Mouse (Mus musculus): Measurements from ENCODE around the gene Fastk. TPM values are rescaled to one million over a fixed set of nuclear protein-coding genes. Genes with fewer than 3 reads are reported as not detected.
"Not testable (repeated sequence)": the region's sequence is repeated elsewhere in the genome, so short reads cannot be mapped to it uniquely, and the experiment has no call there.

Fastk gene
- polyA plus RNA-seq, 1 experiment from 2014 or later, result 107 TPM

DNA sequence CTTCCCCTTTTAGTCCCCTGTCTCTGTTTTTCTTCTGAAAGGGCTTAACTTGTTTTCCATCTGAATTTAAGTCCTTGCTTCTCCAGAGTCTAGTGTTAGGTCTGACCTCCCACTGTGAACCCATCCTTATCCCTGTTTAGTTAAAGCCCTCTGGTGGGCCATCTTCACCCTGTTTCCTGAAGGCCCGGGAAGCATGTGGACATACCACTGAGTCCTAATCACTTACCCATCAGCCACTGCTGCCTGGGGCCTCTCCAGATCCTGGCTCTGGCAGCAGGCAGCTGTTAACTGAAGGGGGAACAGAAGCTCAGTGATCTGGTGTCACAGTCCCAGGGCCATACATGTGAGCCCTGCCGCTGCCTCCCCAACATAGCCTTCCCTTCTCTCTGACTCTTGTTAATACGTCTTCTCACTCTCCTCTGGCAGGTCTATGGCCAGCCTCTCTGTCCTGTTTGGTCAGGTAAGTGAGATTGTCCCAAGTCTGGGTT, 39.7 kb downstream of the Fastk start:
- Histone ChIP-seq H3K4me3 (ENCODE audit: low read depth, low read length) (no peak overlapping the region), H3K27me3 (replicated peaks; ENCODE audit: control insufficient read depth, insufficient read depth, low read length) (no peaks in the 10 kb centered on the region), H3K4me2 (ENCODE audit: low read length) (no peak overlapping the region), H3K9me3 (ENCODE audit: control insufficient read depth, low read length) (no peaks in the 10 kb centered on the region), H3K36me3 (ENCODE audit: control insufficient read depth, insufficient read depth, low read length) (peaks cover 48% of the 10 kb centered on the region), H3K27ac (ENCODE audit: low read depth) (no peak overlapping the region), H3K9ac (ENCODE audit: low read length) (no peak overlapping the region), H3K4me1 (replicated peaks; ENCODE audit: control insufficient read depth, insufficient read depth, low read length) (no peaks in the 10 kb centered on the region)
- DNase-seq (ENCODE audit: low spot score), result no peak
- no peak for ATAC-seq (replicated peaks; ENCODE audit: low FRiP score, low TSS enrichment, low read depth)
- WGBS, result 59% methylated on average over 3 of the region's 3 CpGs

DNA sequence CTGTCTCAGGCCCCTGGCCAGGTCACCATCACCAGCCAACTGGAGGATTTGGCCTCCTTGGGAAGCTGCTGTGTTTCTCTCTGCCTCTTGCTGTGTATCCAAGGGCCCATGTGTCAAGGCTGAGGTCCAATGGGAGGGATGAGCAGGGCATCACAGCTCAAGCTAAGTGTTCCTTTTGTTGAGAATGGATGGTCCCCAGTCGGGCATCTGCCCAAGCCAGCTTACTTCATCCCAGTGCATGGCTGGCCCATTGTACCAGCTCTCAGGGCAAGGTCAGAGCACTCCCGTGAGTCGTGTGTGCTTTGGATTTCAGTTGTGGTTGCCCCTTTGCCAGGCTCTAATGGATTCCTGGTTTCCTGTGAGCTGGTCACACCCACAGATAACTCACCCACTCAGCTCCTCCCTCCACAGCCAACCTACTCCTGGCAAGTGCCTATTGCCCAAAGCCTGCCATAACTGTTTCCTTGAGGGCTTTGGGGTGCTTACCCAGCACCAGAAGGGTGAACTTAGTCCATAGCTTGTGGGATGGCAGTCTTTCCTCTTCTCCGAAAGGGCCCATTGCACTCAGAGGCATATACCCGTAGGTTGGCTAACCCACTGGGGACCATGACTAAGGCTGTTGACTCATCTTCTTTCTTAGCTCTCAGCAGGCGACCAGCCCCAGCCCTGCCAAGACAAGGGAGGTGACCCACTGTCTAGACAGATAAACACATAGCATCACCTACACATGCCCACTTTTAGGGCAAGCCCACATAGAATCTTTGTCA, 40.3 kb downstream of the Fastk start:
- no peak for ATAC-seq (replicated peaks; ENCODE audit: low FRiP score, low TSS enrichment, low read depth)
- Histone ChIP-seq H3K4me2 (ENCODE audit: low read length) (no peak overlapping the region), H3K9me3 (ENCODE audit: control insufficient read depth, low read length) (no peaks in the 10 kb centered on the region), H3K4me1 (replicated peaks; ENCODE audit: control insufficient read depth, insufficient read depth, low read length) (no peaks in the 10 kb centered on the region), H3K9ac (ENCODE audit: low read length) (no peak overlapping the region), H3K27me3 (replicated peaks; ENCODE audit: control insufficient read depth, insufficient read depth, low read length) (no peaks in the 10 kb centered on the region), H3K27ac (ENCODE audit: low read depth) (no peak overlapping the region), H3K4me3 (ENCODE audit: low read depth, low read length) (no peak overlapping the region), H3K36me3 (ENCODE audit: control insufficient read depth, insufficient read depth, low read length) (peaks cover 49% of the 10 kb centered on the region)
- no peak for DNase-seq (ENCODE audit: low spot score)
- WGBS, result 82% methylated on average over 6 of the region's 6 CpGs

DNA sequence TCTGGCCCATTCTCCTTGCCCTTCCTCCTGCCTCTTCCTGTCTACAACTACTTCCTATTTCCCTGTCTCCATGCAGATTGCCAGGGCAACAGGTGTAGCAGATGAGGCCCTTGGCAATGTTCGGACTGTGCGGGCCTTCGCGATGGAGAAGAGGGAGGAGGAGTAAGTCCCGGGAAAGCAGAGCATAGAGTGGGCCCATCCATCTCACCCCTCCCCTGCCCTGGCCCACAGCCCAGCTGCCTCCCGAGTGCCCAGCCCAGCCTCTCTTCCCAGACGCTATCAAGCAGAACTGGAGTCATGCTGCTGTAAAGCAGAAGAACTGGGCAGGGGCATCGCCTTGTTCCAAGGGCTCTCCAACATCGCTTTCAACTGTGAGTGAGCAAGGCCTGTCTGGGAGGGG, 43.1 kb downstream of the Fastk start:
- no peak; the same call in 1 of the 2 replicates for ATAC-seq (replicated peaks; ENCODE audit: low FRiP score, low TSS enrichment, low read depth)

DNA sequence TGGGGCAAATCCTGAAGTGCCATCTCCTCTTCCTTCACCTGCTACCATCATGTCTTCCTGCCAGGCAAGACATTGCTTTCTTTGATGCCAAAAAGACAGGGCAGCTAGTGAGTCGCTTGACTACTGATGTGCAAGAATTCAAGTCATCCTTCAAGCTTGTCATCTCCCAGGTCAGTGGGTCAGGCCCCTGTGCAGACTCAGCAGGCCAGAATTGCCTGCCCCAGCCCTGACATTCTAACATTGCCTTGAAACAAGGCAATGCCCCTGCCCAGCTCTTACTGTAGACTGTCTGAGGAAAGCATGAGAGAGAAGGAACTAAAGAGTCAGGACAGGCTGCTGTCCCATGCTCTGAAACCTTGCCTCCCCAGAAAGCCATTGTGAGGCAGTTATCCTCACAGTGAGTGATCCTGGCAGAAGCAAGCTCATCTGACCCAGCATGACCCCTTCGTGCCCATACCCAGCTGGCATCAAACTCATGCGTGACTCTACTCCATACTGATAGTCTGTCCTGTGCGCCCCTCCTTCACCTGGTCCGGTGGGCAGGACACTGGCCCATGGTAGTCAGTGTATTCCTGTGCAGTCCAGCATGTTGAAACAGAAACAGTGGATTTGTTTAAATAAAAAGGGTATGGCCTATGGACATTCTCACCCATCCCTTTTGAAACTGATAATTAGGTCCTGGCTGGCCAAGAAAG, 44.0 kb downstream of the Fastk start:
- no peak overlapping the region for H3K4me2 ChIP-seq (ENCODE audit: low read length)
- H3K9me3 ChIP-seq (ENCODE audit: control insufficient read depth, low read length), result no peaks in the 10 kb centered on the region
- ATAC-seq (replicated peaks; ENCODE audit: low FRiP score, low TSS enrichment, low read depth) (no peak), DNase-seq (ENCODE audit: low spot score) (no peak)
- WGBS, result 87% methylated on average over 5 of the region's 5 CpGs
- H3K27ac ChIP-seq (ENCODE audit: low read depth), result no peak overlapping the region
- H3K36me3 ChIP-seq (ENCODE audit: control insufficient read depth, insufficient read depth, low read length), result peaks cover 35% of the 10 kb centered on the region
- H3K27me3 ChIP-seq (replicated peaks; ENCODE audit: control insufficient read depth, insufficient read depth, low read length), result no peaks in the 10 kb centered on the region
- H3K4me3 ChIP-seq (ENCODE audit: low read depth, low read length), result no peak overlapping the region
- H3K4me1 ChIP-seq (replicated peaks; ENCODE audit: control insufficient read depth, insufficient read depth, low read length), result no peaks in the 10 kb centered on the region
- H3K9ac ChIP-seq (ENCODE audit: low read length), result no peak overlapping the region

More for the DNA sequence above, 43.1 kb downstream of the Fastk start:
- Histone ChIP-seq H3K36me3 (ENCODE audit: control insufficient read depth, insufficient read depth, low read length) (peaks cover 40% of the 10 kb centered on the region), H3K27ac (ENCODE audit: low read depth) (no peak overlapping the region), H3K27me3 (replicated peaks; ENCODE audit: control insufficient read depth, insufficient read depth, low read length) (no peaks in the 10 kb centered on the region), H3K4me1 (replicated peaks; ENCODE audit: control insufficient read depth, insufficient read depth, low read length) (no peaks in the 10 kb centered on the region), H3K4me3 (ENCODE audit: low read depth, low read length) (no peak overlapping the region), H3K9ac (ENCODE audit: low read length) (no peak overlapping the region), H3K4me2 (ENCODE audit: low read length) (no peak overlapping the region), H3K9me3 (ENCODE audit: control insufficient read depth, low read length) (no peaks in the 10 kb centered on the region)
- DNase-seq (ENCODE audit: low spot score), result no peak
- WGBS, result 75% methylated on average over 9 of the region's 9 CpGs

DNA sequence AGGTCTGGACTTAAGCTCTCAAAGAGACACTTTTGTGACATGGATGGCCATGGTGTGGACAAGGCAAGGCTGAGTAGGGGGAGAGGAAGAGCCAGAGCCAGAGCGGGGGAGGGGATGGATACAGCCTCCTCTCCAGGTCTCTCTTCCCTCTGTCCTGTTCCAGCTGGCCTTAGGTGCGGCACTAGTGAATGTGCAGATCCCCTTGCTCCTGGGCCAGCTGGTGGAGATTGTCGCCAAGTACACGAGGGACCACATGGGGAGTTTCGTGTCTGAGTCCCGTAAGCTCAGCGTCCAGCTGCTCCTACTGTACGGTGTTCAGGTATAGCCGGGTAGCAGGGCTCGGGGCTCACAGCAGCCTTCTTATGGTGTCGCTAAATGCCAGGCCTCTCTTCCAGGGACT, 44.7 kb downstream of the Fastk start:
- DNase-seq (ENCODE audit: low spot score), result no peak
- peaks cover 30% of the 10 kb centered on the region; the same call in 1 of the 2 replicates for H3K36me3 ChIP-seq (ENCODE audit: control insufficient read depth, insufficient read depth, low read length)
- H3K27me3 ChIP-seq (replicated peaks; ENCODE audit: control insufficient read depth, insufficient read depth, low read length), result no peaks in the 10 kb centered on the region
- no peak overlapping the region for H3K27ac ChIP-seq (ENCODE audit: low read depth)
- H3K4me1 ChIP-seq (replicated peaks; ENCODE audit: control insufficient read depth, insufficient read depth, low read length), result no peaks in the 10 kb centered on the region
- no peaks in the 10 kb centered on the region for H3K9me3 ChIP-seq (ENCODE audit: control insufficient read depth, low read length)
- H3K4me2 ChIP-seq (ENCODE audit: low read length), result no peak overlapping the region
- no peak for ATAC-seq (replicated peaks; ENCODE audit: low FRiP score, low TSS enrichment, low read depth)
- H3K4me3 ChIP-seq (ENCODE audit: low read depth, low read length), result no peak overlapping the region
- H3K9ac ChIP-seq (ENCODE audit: low read length), result no peak overlapping the region
- 86% methylated on average over 11 of the region's 11 CpGs for WGBS

DNA sequence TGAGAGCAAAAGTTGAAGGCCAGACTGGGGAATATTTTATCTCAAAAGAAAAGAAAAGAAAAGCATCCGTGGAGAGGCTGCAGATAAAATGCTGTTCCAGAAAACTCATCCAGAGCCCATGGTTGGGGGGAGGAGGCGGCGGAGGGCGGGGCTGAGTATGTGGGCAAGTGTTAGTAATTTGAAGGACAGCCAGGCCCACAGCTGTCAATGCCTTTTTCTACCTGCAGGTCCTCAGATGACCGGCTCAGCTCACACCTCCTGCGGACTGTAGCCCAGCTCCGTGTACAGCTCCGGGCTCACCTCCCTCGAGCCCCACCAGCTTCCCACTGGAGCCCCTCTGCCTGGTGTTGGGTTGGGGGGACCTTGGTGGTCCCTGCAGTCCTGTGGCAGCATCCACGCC, 45.4 kb downstream of the Fastk start:
- H3K4me3 ChIP-seq (ENCODE audit: low read depth, low read length), result no peak overlapping the region
- no peaks in the 10 kb centered on the region for H3K9me3 ChIP-seq (ENCODE audit: control insufficient read depth, low read length)
- no peak overlapping the region for H3K9ac ChIP-seq (ENCODE audit: low read length)
- H3K4me2 ChIP-seq (ENCODE audit: low read length), result no peak overlapping the region
- peaks cover 30% of the 10 kb centered on the region; the same call in 1 of the 2 replicates for H3K36me3 ChIP-seq (ENCODE audit: control insufficient read depth, insufficient read depth, low read length)
- DNase-seq (ENCODE audit: low spot score), result no peak
- no peak overlapping the region for H3K27ac ChIP-seq (ENCODE audit: low read depth)
- WGBS, result 88% methylated on average over 10 of the region's 10 CpGs
- H3K4me1 ChIP-seq (replicated peaks; ENCODE audit: control insufficient read depth, insufficient read depth, low read length), result 0 out of 2 replicates have a peak, but pooled peaks cover 4% of the 10 kb centered on the region
- ATAC-seq (replicated peaks; ENCODE audit: low FRiP score, low TSS enrichment, low read depth), result no peak; the same call in 1 of the 2 replicates
- no peaks in the 10 kb centered on the region for H3K27me3 ChIP-seq (replicated peaks; ENCODE audit: control insufficient read depth, insufficient read depth, low read length)

DNA sequence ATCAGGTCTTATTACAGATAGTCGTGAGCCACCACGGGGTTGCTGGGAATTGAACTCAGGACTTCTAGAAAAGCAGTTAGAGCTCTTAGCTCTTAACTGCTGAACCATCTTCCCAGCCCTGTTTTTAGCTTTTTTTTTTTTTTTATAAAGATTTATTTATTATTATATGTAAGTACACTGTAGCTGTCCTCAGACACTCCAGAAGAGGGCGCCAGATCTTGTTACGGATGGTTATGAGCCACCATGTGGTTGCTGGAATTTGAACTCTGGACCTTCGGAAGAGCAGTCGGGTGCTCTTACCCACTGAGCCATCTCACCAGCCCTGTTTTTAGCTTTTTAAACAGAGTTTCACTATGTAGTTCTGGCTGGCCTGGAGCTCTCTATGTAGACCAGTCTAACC, 48.8 kb downstream of the Fastk start:
- not testable (repeated sequence) for ATAC-seq (replicated peaks; ENCODE audit: low FRiP score, low TSS enrichment, low read depth); H3K36me3 ChIP-seq (ENCODE audit: control insufficient read depth, insufficient read depth, low read length)
- 89% methylated on average over 6 of the region's 6 CpGs for WGBS

DNA sequence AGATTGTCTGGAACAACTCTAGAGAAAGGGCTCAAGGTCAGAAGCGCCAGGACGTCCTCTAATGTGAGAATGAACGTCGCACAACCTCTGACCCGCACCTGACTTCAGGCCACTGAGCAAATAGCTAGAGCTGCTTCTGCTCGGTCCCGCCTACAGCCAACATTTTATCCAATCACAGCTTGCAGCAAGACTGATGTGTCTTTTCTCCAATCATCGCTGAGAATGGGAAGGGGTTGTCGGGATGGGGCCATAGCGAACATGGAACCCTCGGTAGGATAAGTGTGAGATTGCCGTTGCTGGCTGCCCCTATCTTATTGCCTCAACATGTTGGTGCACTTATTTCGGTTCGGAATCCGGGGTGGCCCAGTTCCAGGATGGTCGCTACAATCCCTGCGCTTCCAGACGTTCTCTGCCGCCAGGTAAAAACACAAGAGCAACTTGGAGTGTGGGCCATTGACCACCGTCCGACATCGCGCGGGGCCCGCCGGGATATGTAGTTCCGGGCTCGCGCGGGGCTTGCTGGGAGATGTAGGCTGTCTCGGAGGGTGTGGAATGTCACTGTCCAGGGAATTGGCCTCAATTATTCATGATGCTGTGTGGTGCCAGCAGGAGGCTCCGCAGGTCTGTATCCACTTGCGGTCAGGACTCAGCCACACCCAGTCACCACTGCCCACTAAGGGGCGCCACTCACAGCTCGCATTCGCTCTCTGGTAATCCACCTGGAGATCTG, 50.8 kb downstream of the Fastk start:
- 0 out of 2 replicates have a peak, but pooled peaks cover 2% of the 10 kb centered on the region for H3K27me3 ChIP-seq (replicated peaks; ENCODE audit: control insufficient read depth, insufficient read depth, low read length)
- H3K9ac ChIP-seq (ENCODE audit: low read length), result peak overlapping the region; percentile 51
- H3K4me2 ChIP-seq (ENCODE audit: low read length), result peak overlapping the region; percentile 56
- peaks cover 8% of the 10 kb centered on the region for H3K4me1 ChIP-seq (replicated peaks; ENCODE audit: control insufficient read depth, insufficient read depth, low read length)
- no peaks in the 10 kb centered on the region for H3K36me3 ChIP-seq (ENCODE audit: control insufficient read depth, insufficient read depth, low read length)
- H3K27ac ChIP-seq (ENCODE audit: low read depth), result peak overlapping the region; percentile 72
- ATAC-seq (replicated peaks; ENCODE audit: low FRiP score, low TSS enrichment, low read depth), result peak; percentile 95
- WGBS, result 2% methylated on average over 36 of the region's 36 CpGs
- no peaks in the 10 kb centered on the region for H3K9me3 ChIP-seq (ENCODE audit: control insufficient read depth, low read length)
- peak overlapping the region; percentile 61 for H3K4me3 ChIP-seq (ENCODE audit: low read depth, low read length)
- peak; percentile 98 for DNase-seq (ENCODE audit: low spot score)

More for the DNA sequence above, 48.8 kb downstream of the Fastk start:
- H3K27me3 ChIP-seq (replicated peaks; ENCODE audit: control insufficient read depth, insufficient read depth, low read length); H3K27ac ChIP-seq (ENCODE audit: low read depth); H3K9ac ChIP-seq (ENCODE audit: low read length); DNase-seq (ENCODE audit: low spot score); H3K4me1 ChIP-seq (replicated peaks; ENCODE audit: control insufficient read depth, insufficient read depth, low read length); H3K4me3 ChIP-seq (ENCODE audit: low read depth, low read length); H3K9me3 ChIP-seq (ENCODE audit: control insufficient read depth, low read length); H3K4me2 ChIP-seq (ENCODE audit: low read length): not testable (repeated sequence)
